Mouse (Mus musculus) layer of hippocampus, postnatal 14 days (tissue): ENCODE results near the gene Krt12. TPM values are rescaled to one million over a fixed set of nuclear protein-coding genes. Genes with fewer than 3 reads are reported as not detected.

ENCODE experiments used
- DNase-seq, 2 experiments: peaks; one replicate each; pipeline ENCODE4 v3.0.0; 2021 to 2022; ENCODE audit warnings: low spot score in 2 of 2, mixed read lengths in 1 of 2
- long read RNA-seq, 2 experiments: library from polyadenylated mRNA; stranded (forward); transcript quantifications; one replicate each; pipeline ENCODE4 v2.0.0; 2021
- total RNA-seq, 2 experiments: library from RNA; stranded (reverse); gene quantifications; 2 replicates each; pipeline ENCODE4 v1.2.3; 2021

Gene Krt12
- total RNA-seq: 1 to 10 TPM; 1.1 to 1.5 TPM
- long read RNA-seq, experiment 1, partial matches to known transcripts: 2 of 3 reads
- long read RNA-seq, experiment 1, other reads (novel, unspliced or antisense): 1 of 3 reads
- long read RNA-seq, experiment 2, partial matches to known transcripts: 8 of 9 reads
- long read RNA-seq, experiment 2, other reads (novel, unspliced or antisense): 1 of 9 reads

DNA sequence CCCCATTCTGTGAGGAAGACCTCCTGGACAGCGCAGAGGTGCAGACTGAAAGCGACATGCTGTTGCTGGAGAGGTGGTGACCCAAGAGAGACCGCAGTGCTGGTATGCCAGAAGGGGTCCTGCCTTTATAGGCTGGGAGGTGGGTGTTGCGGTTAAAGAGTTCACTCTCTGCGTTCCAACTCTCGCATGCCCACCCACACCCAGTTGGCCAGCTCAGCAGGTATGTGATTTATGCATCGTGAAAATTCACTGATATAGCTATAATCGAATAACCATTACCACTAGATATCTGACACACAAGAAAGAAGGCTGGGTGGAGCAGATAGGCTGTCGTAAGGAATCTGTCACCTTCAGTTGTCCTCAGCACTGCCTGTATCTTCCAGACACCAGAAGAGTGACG, at the start of gene Krt12:
Gene Krt12, minus strand, starts transcription at position 101 of the 400 bp plus-strand sequence.
- DNase-seq: no peak

GRCm38 (mm10) chr11:99469228-99469627, 47.2 kb upstream of the Krt12 start:
- no peak for DNase-seq

DNA sequence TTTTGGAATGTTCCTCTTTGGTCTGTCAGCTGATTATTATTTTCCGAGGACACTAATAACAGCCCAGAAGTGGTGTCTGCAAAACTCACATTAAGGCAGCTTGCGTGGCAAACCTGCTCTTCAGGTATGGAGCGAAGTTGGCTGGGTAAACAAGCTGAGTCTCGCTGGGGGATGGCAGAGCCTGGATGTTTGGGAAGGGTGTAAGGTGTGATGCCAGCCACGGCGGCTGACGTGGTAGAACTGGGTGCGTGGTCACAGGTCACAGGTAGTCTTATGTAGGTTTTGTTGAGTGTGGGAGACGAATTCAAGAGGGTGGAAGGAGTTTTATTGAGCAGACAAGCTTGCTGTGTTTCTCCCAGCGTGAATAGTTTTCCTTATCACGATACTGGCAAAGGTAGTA, 46.5 kb upstream of the Krt12 start:
- DNase-seq: no peak

GRCm38 (mm10) chr11:99466316-99466715, 44.3 kb upstream of the Krt12 start:
- DNase-seq: no peak

DNA sequence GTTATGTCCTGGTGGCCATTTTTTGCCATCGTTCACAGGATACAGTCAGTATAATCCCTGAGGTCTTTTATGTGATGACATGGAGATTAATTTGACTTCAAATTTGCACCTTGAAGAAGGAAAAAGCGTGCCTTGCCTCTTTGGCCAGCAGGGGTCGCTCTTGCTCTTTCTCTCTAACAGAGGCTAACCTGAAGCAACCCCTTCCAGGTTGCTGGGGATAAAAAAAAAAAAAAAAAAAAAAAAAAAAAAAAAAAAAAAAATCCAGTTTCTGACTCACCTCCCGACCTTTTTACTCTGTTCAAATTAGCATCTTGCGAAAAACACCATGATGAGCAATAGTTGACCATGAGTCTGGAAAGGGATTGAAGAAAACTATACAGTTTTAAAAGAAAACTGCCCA, 42.8 kb upstream of the Krt12 start:
- DNase-seq: peak; percentile 78 to 90

- DNase-seq: peak; percentile 64 to 76
Observed at GRCm38 (mm10) chr11:99463155-99463554, 41.1 kb upstream of the Krt12 start.

- no peak for DNase-seq
Observed at GRCm38 (mm10) chr11:99461736-99462135, 39.7 kb upstream of the Krt12 start.

- DNase-seq: no peak
Observed at GRCm38 (mm10) chr11:99458887-99459286, 36.8 kb upstream of the Krt12 start.

DNA sequence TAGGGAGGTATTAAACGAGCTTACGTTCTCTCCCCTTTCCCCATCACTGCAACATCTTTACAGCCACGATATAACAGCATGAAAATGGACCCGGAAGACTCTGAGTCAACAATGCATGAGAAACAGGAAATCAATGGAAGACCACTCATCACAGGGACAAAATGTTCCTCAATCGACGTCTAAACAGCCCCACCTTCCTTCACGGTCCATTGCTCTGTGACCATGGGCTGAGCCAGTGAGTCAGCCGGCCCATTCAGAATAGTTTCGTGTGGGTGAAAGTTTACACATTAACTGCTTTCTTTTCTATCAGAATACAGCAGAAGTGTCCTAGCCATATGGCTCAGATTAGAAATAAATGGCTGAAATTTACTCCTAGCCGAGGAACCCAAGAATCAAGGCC, 32.7 kb upstream of the Krt12 start:
- no peak for DNase-seq

DNA sequence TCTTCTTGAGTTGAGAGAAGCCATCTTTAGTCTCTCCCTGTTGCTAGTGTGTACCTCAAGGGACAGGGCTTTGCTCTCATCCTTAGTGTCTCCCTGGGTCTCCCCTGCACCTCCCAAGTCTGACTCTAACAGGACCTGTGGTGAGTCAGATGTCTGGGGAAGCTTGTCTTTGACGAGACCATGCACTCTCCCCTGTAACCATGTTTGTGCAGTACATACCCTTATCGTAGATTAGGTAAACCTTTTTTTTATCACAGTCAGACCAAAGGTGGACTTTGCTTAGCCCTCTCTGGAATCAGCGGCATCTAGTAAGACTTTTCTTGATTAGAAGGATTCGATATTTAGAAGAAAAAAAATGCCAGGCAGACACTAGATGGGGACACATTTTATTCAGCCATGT, 32.0 kb upstream of the Krt12 start:
- DNase-seq: no peak

DNA sequence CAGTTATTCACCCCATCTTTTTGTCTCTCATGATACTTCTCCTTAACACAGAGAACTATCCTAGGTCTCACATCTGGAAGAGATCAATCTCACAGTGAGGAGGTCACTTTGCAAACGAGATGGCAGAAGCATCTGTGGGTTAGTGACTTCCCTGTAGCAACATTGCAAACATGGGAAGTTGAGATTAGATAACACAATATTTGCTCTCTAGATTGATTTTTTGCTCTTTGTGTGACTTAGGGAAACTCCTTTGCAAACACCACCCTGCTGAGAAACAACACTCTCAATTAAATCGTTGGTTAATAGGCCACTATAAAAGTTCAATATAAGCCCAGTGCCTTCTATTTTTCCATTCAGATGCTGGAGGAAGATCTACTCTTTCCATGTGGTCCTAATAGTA, 26.7 kb upstream of the Krt12 start:
- no peak for DNase-seq

DNA sequence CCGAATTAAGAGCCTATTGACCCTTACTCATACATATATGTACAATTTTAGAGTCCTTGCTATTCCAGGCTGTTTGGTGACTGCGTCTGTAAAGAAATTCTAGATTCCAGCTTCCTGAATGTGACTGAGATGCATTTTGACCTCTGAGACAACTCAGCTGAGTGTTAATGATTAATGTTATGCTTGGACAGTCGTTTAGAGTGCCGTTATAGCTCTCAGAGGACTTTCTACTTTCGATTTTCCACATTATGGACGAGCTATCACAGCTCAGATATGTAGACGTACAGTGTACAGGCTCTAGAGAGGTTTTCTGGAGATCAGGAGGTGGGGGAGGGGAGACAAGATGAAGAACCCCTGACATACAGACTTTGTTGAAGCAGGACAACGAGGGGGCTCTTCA, 19.2 kb upstream of the Krt12 start:
- DNase-seq: no peak

DNA sequence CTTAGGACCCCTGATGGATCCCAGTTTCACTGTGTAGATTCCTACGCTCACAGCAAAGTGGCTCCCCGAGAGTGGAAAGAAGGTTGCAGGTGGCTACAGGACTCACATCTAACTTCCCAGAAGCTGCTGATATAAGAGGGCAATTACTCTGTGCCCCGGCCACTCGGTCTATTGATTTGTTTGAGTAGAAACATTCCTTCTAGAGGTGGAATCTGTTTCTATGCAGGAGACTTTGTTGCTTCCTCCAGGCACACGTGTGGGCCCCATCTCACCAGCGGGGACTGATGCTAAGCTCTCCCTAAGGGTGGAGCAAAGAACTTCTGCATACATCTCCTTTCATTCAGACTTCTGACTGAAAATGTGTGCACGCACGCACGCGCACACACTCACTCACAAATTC, 17.4 kb upstream of the Krt12 start:
- DNase-seq: no peak

GRCm38 (mm10) chr11:99437972-99438371, 15.9 kb upstream of the Krt12 start, which contains the start of gene Krt20:
TSS of gene Krt20 (minus strand) at chr11:99438150.
- DNase-seq: no peak

DNA sequence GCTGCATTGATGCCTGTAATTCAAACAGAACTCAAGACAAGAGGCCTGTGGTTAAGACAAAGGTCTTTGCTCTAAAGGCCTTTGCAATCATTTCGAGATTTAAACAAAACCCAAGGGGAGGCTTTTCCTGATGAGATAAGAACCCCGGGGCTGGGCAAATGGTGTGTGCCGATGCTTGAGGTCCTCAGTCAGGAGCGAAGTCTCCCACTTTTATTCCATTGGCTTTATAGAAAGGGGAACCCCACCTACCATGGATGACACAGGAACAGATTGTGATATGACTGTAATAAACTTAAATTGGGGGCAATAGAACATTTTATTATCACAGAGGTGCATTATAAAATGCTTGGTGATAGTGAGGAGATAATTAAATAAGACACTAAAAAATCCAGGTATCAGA, 14.6 kb upstream of the Krt12 start:
- no peak for DNase-seq

GRCm38 (mm10) chr11:99430670-99431069, 8.6 kb upstream of the Krt12 start:
- no peak for DNase-seq

DNA sequence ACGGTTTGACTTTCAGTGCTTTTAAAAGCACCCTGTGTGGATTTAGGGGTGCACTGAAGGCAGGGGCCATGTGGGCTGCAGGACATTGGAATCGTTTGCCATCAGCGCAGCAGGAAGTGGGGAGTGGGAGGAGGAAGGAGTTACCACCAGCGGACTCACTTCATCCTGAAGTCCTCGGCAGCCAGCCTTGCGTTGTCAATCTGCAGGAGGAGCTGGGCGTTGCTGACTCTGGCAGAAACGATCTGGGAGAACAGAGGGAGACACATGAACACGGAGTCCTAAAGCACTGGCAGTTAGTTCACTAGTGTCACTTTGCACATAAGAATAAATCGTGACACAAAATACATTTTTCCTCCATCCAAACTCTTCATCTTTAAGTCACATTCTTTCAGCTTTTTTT, 1.5 kb downstream of the Krt12 start:
- no peak for DNase-seq

GRCm38 (mm10) chr11:99417819-99418218, 4.2 kb downstream of the Krt12 start:
- DNase-seq: no peak

DNA sequence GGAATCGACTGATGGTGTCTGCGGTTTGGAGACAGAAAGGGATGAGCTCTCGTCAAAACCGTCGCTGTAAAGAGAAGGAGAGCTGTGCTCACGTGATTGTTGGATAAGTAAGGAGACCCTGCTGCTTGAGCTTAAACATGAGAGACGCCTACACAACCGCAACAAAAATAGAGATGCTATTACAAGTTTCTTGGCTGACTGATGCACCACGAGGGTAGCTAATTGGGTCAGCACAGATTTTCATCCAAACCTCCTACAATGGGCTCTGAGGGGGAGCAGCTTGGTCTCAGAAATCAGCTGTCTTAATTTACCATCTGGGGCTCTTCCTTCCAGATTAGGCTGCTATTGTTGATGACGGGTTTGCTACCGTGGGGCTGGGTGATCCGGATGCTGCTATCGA, 5.2 kb downstream of the Krt12 start:
- DNase-seq: peak in 1 of 2 experiments; percentile 52

DNA sequence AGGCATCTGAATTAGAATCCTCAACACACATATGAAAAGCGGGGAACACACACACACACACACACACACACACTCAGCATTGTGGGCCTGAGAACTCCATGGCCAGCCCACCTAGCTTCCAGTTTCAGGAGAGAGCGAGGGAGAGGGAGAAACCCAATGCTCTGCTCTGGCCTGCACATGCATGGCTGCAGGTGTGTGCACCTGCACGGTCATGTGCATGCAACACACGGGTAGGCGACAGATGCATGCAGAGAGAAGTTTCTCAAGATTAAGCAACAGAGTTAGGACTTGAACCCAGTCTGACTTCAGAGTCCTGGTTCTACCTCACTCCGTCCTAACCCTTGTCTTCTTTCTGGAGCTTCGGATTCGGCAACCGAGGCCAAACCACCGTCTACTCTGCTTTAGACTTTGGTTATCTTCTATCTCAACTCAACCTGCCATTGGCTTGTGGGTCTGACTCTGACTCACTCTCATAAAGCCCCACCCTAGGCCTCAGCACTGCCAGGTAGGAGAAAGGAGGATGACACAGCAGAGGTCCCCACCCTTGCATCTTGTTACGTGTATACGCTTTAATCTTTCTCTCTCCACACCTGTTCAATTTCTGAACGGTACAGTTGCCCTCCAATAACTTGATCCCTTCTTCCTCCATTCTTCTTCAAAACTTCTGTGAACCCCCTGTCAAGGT, 7.5 kb downstream of the Krt12 start:
- no peak for DNase-seq

GRCm38 (mm10) chr11:99413247-99413646, 8.8 kb downstream of the Krt12 start:
- peak in 1 of 2 experiments; percentile 34 for DNase-seq

GRCm38 (mm10) chr11:99406186-99406585, 15.9 kb downstream of the Krt12 start:
- no peak for DNase-seq

DNA sequence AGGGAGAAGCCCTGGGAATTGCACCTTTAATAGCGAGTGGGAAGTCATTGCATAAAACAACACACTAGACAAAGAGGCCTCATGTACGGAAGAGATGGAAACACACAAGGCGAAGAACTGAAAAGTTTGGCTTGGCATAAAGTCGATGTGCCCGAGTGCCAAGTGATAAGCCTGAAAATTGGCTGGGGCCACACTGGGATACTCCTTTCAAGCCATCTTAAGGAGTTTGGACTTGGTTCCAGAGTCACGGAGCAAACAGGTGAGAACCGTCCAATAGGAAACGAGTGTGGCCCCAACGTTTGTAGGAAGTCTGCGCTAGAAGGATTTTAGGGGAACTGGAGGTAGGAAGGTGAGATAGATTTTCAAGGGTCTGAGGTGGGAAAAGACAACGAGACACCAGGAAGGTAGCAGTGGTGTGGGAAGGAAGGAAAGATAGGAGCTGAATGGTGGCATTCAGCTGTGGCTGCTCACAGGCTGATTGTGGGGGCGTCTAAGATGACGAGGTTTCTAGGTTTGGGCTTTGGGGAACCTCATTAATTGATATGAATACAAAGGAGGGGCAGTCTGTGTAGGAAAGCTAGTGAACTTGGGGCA, 22.0 kb downstream of the Krt12 start:
- no peak for DNase-seq
